In genomic region chr13:64344082-64344501, GRCm38 (mm10) we compare ENCODE assay signal across 8 mouse cellular contexts. TPM values are rescaled to one million over a fixed set of nuclear protein-coding genes. Genes with fewer than 3 reads are reported as not detected.
DNase-seq lines count a peak whose midpoint lies in the region; ATAC-seq and TF ChIP-seq lines count a peak whose summit lies in the region.

No protein-coding gene starts in this region.

- no peak overlapping the region for H3K27ac ChIP-seq in ES-E14 (ENCODE audit: insufficient read depth, low read depth, low read length, poor library complexity, severe bottlenecking)
- H3K27ac ChIP-seq in forebrain, embryonic 16.5 days (ENCODE audit: low read length), result no peak overlapping the region
- H3K27ac ChIP-seq in hindbrain, embryonic 11.5 days (ENCODE audit: low read depth, low read length), result no peak overlapping the region

- peak; percentile 81 for ATAC-seq in forebrain, embryonic 16.5 days
- peak; percentile 83 for ATAC-seq in hindbrain, embryonic 11.5 days (ENCODE audit: low FRiP score)

- DNase-seq in ES-E14 (ENCODE audit: low read depth, low spot score), result no peak
- peak; percentile 51 for DNase-seq in cerebellum, adult 11 months
- DNase-seq in hindbrain, embryonic 11.5 days (ENCODE audit: low spot score), result peak; percentile 40
- peak; percentile 28 to 46 for DNase-seq in layer of hippocampus, postnatal 25 days (ENCODE audit: extremely low spot score in 1 of 2, low spot score in 1 of 2)
- peak; percentile 23 for DNase-seq in lung, postnatal 25 days (ENCODE audit: low spot score)
- peak; percentile 42 to 53 for DNase-seq in right cerebral cortex, postnatal 10 days (ENCODE audit: low spot score in 2 of 2)
- DNase-seq in urinary bladder, postnatal 25 days (ENCODE audit: low spot score), result no peak

- WGBS in forebrain, embryonic 16.5 days, result 2% methylated on average over 9 of the region's 9 CpGs
- 2% methylated on average over 9 of the region's 9 CpGs for WGBS in hindbrain, embryonic 11.5 days

- peak overlapping the region; percentile 59 to 63 for H3K4me3 ChIP-seq in ES-E14 (ENCODE audit: insufficient read depth in 1 of 2, low read depth in 1 of 2, low read length in 2 of 2, poor library complexity in 1 of 2, severe bottlenecking in 1 of 2)
- H3K4me3 ChIP-seq in forebrain, embryonic 16.5 days (replicated peaks; ENCODE audit: low read length), result peak overlapping the region; percentile 52
- peak overlapping the region; percentile 37 for H3K4me3 ChIP-seq in hindbrain, embryonic 11.5 days (ENCODE audit: low read depth, low read length)

- H3K36me3 ChIP-seq in ES-E14 (ENCODE audit: control insufficient read depth, insufficient read depth, low read length, poor library complexity, severe bottlenecking), result no peaks in the 10 kb centered on the region
- H3K36me3 ChIP-seq in forebrain, embryonic 16.5 days (ENCODE audit: control insufficient read depth, insufficient read depth), result no peaks in the 10 kb centered on the region
- no peaks in the 10 kb centered on the region for H3K36me3 ChIP-seq in hindbrain, embryonic 11.5 days (ENCODE audit: control insufficient read depth, insufficient read depth, low read length)

- H3K9ac ChIP-seq in ES-E14 (ENCODE audit: insufficient read depth, low read depth, low read length, poor library complexity, severe bottlenecking), result peak overlapping the region; percentile 39; the same call in 1 of the 2 replicates
- H3K9ac ChIP-seq in forebrain, embryonic 16.5 days (replicated peaks; ENCODE audit: low read depth, low read length), result peak overlapping the region; percentile 60
- peak overlapping the region; percentile 46 for H3K9ac ChIP-seq in hindbrain, embryonic 11.5 days (ENCODE audit: low read depth, low read length)

- H3K9me3 ChIP-seq in ES-E14 (ENCODE audit: control insufficient read depth, insufficient read depth, low read depth, low read length), result no peaks in the 10 kb centered on the region
- H3K9me3 ChIP-seq in forebrain, embryonic 16.5 days (ENCODE audit: control insufficient read depth, low read length), result no peaks in the 10 kb centered on the region
- H3K9me3 ChIP-seq in hindbrain, embryonic 11.5 days (ENCODE audit: control insufficient read depth, low read length), result no peaks in the 10 kb centered on the region

- H3K4me2 ChIP-seq in forebrain, embryonic 16.5 days (ENCODE audit: low read length), result peak overlapping the region; percentile 55
- H3K4me2 ChIP-seq in hindbrain, embryonic 11.5 days (replicated peaks; ENCODE audit: low read depth, low read length), result peak overlapping the region; percentile 60

- no peaks in the 10 kb centered on the region for H3K27me3 ChIP-seq in forebrain, embryonic 16.5 days (replicated peaks; ENCODE audit: control insufficient read depth, insufficient read depth, low read length)
- no peaks in the 10 kb centered on the region for H3K27me3 ChIP-seq in hindbrain, embryonic 11.5 days (ENCODE audit: control insufficient read depth, insufficient read depth, low read length)

- in situ Hi-C loops in ES-E14 (cut with MboI; ENCODE audit: low sequenced_read_pairs in 2 of 2, unreplicated experiment in 2 of 2), result no loop called here

- no peaks in the 10 kb centered on the region for H3K4me1 ChIP-seq in ES-E14 (ENCODE audit: control insufficient read depth in 2 of 2, insufficient read depth in 2 of 2, low read length in 2 of 2, poor library complexity in 1 of 2)
- peaks cover 9% of the 10 kb centered on the region; the same call in 1 of the 2 replicates for H3K4me1 ChIP-seq in forebrain, embryonic 16.5 days (replicated peaks; ENCODE audit: control insufficient read depth, insufficient read depth, low read length)
- no peaks in the 10 kb centered on the region for H3K4me1 ChIP-seq in hindbrain, embryonic 11.5 days (replicated peaks; ENCODE audit: control insufficient read depth, insufficient read depth, low read length)

TF ChIP-seq in ES-E14, 5 proteins besides CTCF, POLR2A, EP300 and RAD21:
- TF ChIP-seq HCFC1 (IDR thresholded peaks at IDR 0.05; ENCODE audit: borderline replicate concordance, insufficient read depth, low read length) (peak; percentile 88), ZNF384 (IDR thresholded peaks at IDR 0.05; ENCODE audit: low read depth, low read length) (no peak)

RNA-seq across cellular contexts. Expression of gene Ctsl, which starts 26.6 kb away (rescaled TPM):
- 322 and 326 TPM in 2 replicates for total RNA-seq in ES-E14 (2012; rRNA removed)
- polyA plus RNA-seq in forebrain, embryonic 16.5 days (2015; fragmentation: Nextera tagmentation; extraction: Ambion mirVana), result 114 and 117 TPM in 2 replicates
- polyA plus RNA-seq in hindbrain, embryonic 11.5 days (2014; fragmentation: Nextera tagmentation; extraction: Ambion mirVana), result 122 and 135 TPM in 2 replicates
- 100 to 1,000 TPM; 119 to 130 TPM for total RNA-seq in layer of hippocampus, postnatal 25 days (2021)

RNA-seq across cellular contexts. Expression of gene Aaed1, which starts 31.6 kb away (rescaled TPM):
- 7.1 and 10.7 TPM in 2 replicates for total RNA-seq in ES-E14 (2012; rRNA removed)
- 8.2 and 8.7 TPM in 2 replicates for polyA plus RNA-seq in forebrain, embryonic 16.5 days (2015; fragmentation: Nextera tagmentation; extraction: Ambion mirVana)
- 16.9 and 21.6 TPM in 2 replicates for polyA plus RNA-seq in hindbrain, embryonic 11.5 days (2014; fragmentation: Nextera tagmentation; extraction: Ambion mirVana)
- 10 to 100 TPM; 13.1 to 14.4 TPM for total RNA-seq in layer of hippocampus, postnatal 25 days (2021)

Comparison
In these comparisons a context has a peak if more than half of its experiments do, and no peak if none do; other contexts are left out.
1. DNase-seq: peak in cerebellum, adult 11 months (single experiment), hindbrain, embryonic 11.5 days (single experiment), layer of hippocampus, postnatal 25 days (2 of 2), lung, postnatal 25 days (single experiment) and right cerebral cortex, postnatal 10 days (2 of 2); none in ES-E14 (single experiment) and urinary bladder, postnatal 25 days (single experiment).
2. Peak in every context shown above with its lines, with median percentiles within 50 percentile points of each other: H3K4me3 ChIP-seq and H3K9ac ChIP-seq.